Mouse (Mus musculus) lung, postnatal 4 days (tissue): ENCODE results near the gene Prrx1.

Source experiments
- DNase-seq, 2 experiments: peaks; one replicate each; pipeline ENCODE4 v3.0.0; 2021

The Prrx1 gene

GRCm38 (mm10) chr1:163255884-163256283, 57.6 kb downstream of the Prrx1 start:
- no peak for DNase-seq

DNA sequence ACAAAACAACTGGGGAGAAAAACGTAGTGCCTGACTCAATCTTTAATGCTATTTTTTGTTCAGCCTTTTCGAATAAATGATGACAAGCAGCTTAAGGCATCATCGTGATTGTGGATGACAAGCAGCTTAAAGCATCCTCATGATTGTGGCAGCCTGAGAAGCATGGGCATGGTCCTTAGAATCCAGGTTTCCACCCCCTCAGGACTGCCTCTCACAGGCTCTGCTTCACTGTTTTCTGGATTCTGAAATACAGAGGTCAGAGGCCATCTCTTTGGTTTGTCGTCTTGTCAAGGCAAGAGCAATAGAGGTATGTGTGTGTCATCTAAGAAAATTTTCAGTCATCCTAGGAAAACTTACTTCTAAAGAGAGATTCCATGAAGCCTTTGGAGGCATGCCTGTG, 60.7 kb downstream of the Prrx1 start:
- DNase-seq, result no peak

GRCm38 (mm10) chr1:163252331-163252730, 61.2 kb downstream of the Prrx1 start:
- no peak for DNase-seq

- no peak for DNase-seq
These were observed 61.7 kb downstream of the Prrx1 start for GRCm38 (mm10) chr1:163251766-163252165.

DNA sequence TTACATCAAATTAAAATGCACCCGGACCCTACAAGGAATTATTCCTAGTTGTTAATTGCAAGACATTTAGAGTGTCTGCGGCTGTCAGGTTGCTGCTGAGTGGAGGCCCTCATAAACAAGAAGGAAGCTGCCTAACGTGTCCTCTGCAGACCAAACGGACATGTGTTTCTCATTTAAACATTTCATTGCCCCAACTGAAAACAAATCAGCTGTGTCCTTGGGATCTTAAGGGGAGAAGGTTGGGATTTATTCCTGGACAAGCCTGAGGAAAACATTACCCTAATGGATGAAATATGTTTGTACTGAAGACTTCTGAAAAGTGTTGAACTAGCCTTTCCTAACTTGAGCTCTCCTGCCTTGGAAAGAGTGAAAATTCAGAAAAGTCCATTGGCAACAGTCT, 74.6 kb downstream of the Prrx1 start:
- no peak for DNase-seq

DNA sequence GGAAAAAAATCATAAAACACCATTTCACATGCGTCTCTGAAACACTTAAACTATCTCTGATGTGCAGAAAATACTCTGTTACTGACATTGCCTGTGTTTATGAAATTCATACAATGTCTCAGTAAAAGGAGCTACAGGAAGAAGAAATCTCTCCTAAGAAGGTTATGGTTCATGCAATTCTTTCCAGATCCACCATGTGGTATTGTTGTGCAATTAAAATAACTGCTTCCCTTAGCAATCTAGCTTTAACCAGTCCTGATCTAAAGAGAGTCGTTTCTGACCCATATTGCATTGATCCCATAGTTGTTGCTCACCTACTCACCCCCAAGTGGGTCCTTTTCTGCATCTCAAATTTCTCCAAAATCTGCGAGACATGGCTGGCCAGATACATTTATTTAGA, 82.3 kb downstream of the Prrx1 start:
- DNase-seq, result no peak

GRCm38 (mm10) chr1:163226271-163226670, 87.2 kb downstream of the Prrx1 start:
- DNase-seq, result no peak

GRCm38 (mm10) chr1:163221767-163222166, 91.7 kb downstream of the Prrx1 start:
- no peak for DNase-seq

- DNase-seq, result no peak
These were observed 104.3 kb downstream of the Prrx1 start for GRCm38 (mm10) chr1:163208919-163209867.

DNA sequence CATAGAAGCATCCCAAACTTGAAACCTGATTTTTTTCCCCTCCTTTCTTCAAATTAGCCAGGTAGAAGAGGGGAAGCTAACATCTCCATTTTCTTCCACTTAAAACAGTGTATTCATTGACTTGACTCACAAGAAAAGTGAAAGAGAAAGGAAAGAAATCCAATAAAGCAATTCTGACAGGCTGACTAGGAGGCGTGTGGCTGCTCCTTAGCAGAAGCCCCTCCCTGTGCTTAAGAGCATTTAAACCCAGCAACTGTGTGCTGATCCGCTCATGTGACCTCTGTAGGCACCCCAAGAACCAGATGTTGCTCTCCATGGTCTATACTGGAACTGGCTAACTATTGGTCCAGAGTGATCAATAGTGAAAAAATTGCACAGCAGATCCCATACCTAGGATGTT, 114.7 kb downstream of the Prrx1 start:
- no peak for DNase-seq

- DNase-seq, result no peak
These were observed 115.5 kb downstream of the Prrx1 start for GRCm38 (mm10) chr1:163198059-163198458.
